8 mouse cellular contexts compared by ENCODE assay signal in genomic region chr12:33958241-33959194, GRCm38 (mm10). TPM values are rescaled to one million over a fixed set of nuclear protein-coding genes. Genes with fewer than 3 reads are reported as not detected.
DNase-seq lines count a peak whose midpoint lies in the region; ATAC-seq and TF ChIP-seq lines count a peak whose summit lies in the region.

No protein-coding gene starts in this region.

- H3K79me2 ChIP-seq in liver, adult 2 months (ENCODE audit: control insufficient read depth, insufficient read depth, low read length), result no peaks in the 10 kb centered on the region

- peak; percentile 69 for ATAC-seq in common myeloid progenitor, adult 5-6 weeks (replicated peaks; ENCODE audit: low read depth, poor library complexity, severe bottlenecking)
- 0 out of 2 replicates have a peak, but pooled peaks have one; percentile 11 for ATAC-seq in heart, embryonic 15.5 days (replicated peaks; ENCODE audit: insufficient number of reproducible peaks, insufficient read depth, low FRiP score, low read depth)
- ATAC-seq in stomach, embryonic 16.5 days (ENCODE audit: insufficient read depth, low FRiP score), result peak; percentile 20; the same call in 1 of the 2 replicates

- no peaks in the 10 kb centered on the region for H3K36me3 ChIP-seq in heart, embryonic 15.5 days
- H3K36me3 ChIP-seq in liver, adult 2 months (ENCODE audit: control insufficient read depth, insufficient read depth, low read length), result no peaks in the 10 kb centered on the region
- no peaks in the 10 kb centered on the region for H3K36me3 ChIP-seq in stomach, embryonic 16.5 days (ENCODE audit: control insufficient read depth, insufficient read depth, low read length)

- H3K4me3 ChIP-seq in heart, embryonic 15.5 days, result peak overlapping the region; percentile 74
- peak overlapping the region; percentile 71 for H3K4me3 ChIP-seq in liver, adult 2 months (ENCODE audit: insufficient read depth, low read depth, low read length)
- H3K4me3 ChIP-seq in stomach, embryonic 16.5 days (replicated peaks; ENCODE audit: low read length), result peak overlapping the region; percentile 64

- H3K4me2 ChIP-seq in heart, embryonic 15.5 days, result peak overlapping the region; percentile 94
- peak overlapping the region; percentile 74 for H3K4me2 ChIP-seq in stomach, embryonic 16.5 days (ENCODE audit: low read depth, low read length)

- H3K27ac ChIP-seq in heart, embryonic 15.5 days, result peak overlapping the region; percentile 83
- no peak overlapping the region; the same call in 1 of the 2 replicates for H3K27ac ChIP-seq in liver, adult 2 months (replicated peaks; ENCODE audit: insufficient read depth, low read depth, low read length)
- peak overlapping the region; percentile 61; the same call in 1 of the 2 replicates for H3K27ac ChIP-seq in stomach, embryonic 16.5 days (ENCODE audit: low read length)

- no peak for TF ChIP-seq CTCF in liver, adult 2 months (IDR thresholded peaks at IDR 0.05; ENCODE audit: low read depth, low read length)

- intact Hi-C loops in gastrocnemius, postnatal 14 days (cut with DNase I; ENCODE audit: low total_unique reads), result no loop called here

- WGBS in heart, embryonic 15.5 days, result 3% methylated on average over 52 of the region's 56 CpGs
- WGBS in liver, adult 2 months, result 3% methylated on average over 53 of the region's 56 CpGs
- WGBS in stomach, embryonic 16.5 days, result 1% methylated on average over 55 of the region's 56 CpGs

- TF ChIP-seq POLR2A in liver, adult 2 months (IDR thresholded peaks at IDR 0.05; ENCODE audit: extremely low read depth, insufficient read depth, low read length), result no peak

- peaks cover 90% of the 10 kb centered on the region for H3K27me3 ChIP-seq in heart, embryonic 15.5 days
- H3K27me3 ChIP-seq in liver, adult 2 months (ENCODE audit: control insufficient read depth, insufficient read depth, low read length), result peaks cover 25% of the 10 kb centered on the region
- H3K27me3 ChIP-seq in stomach, embryonic 16.5 days (ENCODE audit: control insufficient read depth, insufficient read depth, low read length), result peaks cover 56% of the 10 kb centered on the region

- H3K4me1 ChIP-seq in heart, embryonic 15.5 days (replicated peaks), result peaks cover 31% of the 10 kb centered on the region
- H3K4me1 ChIP-seq in liver, adult 2 months (ENCODE audit: control insufficient read depth, insufficient read depth, low read length), result no peaks in the 10 kb centered on the region
- H3K4me1 ChIP-seq in stomach, embryonic 16.5 days (ENCODE audit: control insufficient read depth, insufficient read depth, low read length), result peaks cover 3% of the 10 kb centered on the region; the same call in 1 of the 2 replicates

- peak; percentile 21 for DNase-seq in gastrocnemius, postnatal 14 days
- no peak for DNase-seq in gastrocnemius, adult 8-10 months (ENCODE audit: low spot score in 2 of 2)
- DNase-seq in 3T3-L1 (ENCODE audit: low read depth, low spot score), result peak; percentile 74
- DNase-seq in liver, adult 2 months (ENCODE audit: extremely low read depth, low read depth, low spot score), result no peak
- DNase-seq in thymus, postnatal 36 days, result no peak

- peak overlapping the region; percentile 70 for H3K9ac ChIP-seq in heart, embryonic 15.5 days
- peak overlapping the region; percentile 70 for H3K9ac ChIP-seq in liver, adult 2 months (ENCODE audit: low read depth, low read length)
- H3K9ac ChIP-seq in stomach, embryonic 16.5 days (ENCODE audit: low read length), result peak overlapping the region; percentile 82

- H3K9me3 ChIP-seq in heart, embryonic 15.5 days (replicated peaks), result no peaks in the 10 kb centered on the region
- no peaks in the 10 kb centered on the region for H3K9me3 ChIP-seq in stomach, embryonic 16.5 days (replicated peaks; ENCODE audit: control insufficient read depth, low read length)

RNA-seq across cellular contexts. Expression of gene Twist1, which starts 1.0 kb away (rescaled TPM):
- total RNA-seq in gastrocnemius, postnatal 14 days (2021), result 1 to 10 TPM; 2.1 to 3.5 TPM
- 1 to 10 TPM in 1 of 4 experiments, under 1 TPM in 3; 0.24 to 2.1 (median 0.67) TPM for total RNA-seq in gastrocnemius, adult 8-10 months (2022)
- not detected in 2 replicates for total RNA-seq in common myeloid progenitor, adult 5-6 weeks (2017)
- 3.3 TPM in 2 replicates for polyA plus RNA-seq in heart, embryonic 15.5 days (2015; fragmentation: Nextera tagmentation; extraction: Ambion mirVana)
- 0.87 and 0.92 TPM in 2 replicates for total RNA-seq in liver, adult 2 months (2014; rRNA removed)
- 0.14 and 0.20 TPM in 2 replicates for polyA plus RNA-seq in liver, adult 2 months (2012; rRNA removed)
- polyA plus RNA-seq in stomach, embryonic 16.5 days (2015; fragmentation: Nextera tagmentation; extraction: Ambion mirVana), result 1.5 TPM in 2 replicates

RNA-seq across cellular contexts. Expression of gene Ferd3l, which starts 30.3 kb away (rescaled TPM):
- total RNA-seq in gastrocnemius, postnatal 14 days (2021), result not detected
- not detected for total RNA-seq in gastrocnemius, adult 8-10 months (2022)
- total RNA-seq in common myeloid progenitor, adult 5-6 weeks (2017), result not detected in 2 replicates
- not detected in 2 replicates for polyA plus RNA-seq in heart, embryonic 15.5 days (2015; fragmentation: Nextera tagmentation; extraction: Ambion mirVana)
- not detected in 2 replicates for total RNA-seq in liver, adult 2 months (2014; rRNA removed)
- polyA plus RNA-seq in liver, adult 2 months (2012; rRNA removed), result not detected in 2 replicates
- not detected in 2 replicates for polyA plus RNA-seq in stomach, embryonic 16.5 days (2015; fragmentation: Nextera tagmentation; extraction: Ambion mirVana)

Comparison
In these comparisons a context has a peak if more than half of its experiments do, and no peak if none do; other contexts are left out.
1. DNase-seq: peak in gastrocnemius, postnatal 14 days (single experiment) and 3T3-L1 (single experiment); none in gastrocnemius, adult 8-10 months (0 of 2), liver, adult 2 months (single experiment) and thymus, postnatal 36 days (0 of 2).
2. ATAC-seq: peak in every context shown above with its lines; median percentile 69 in common myeloid progenitor, adult 5-6 weeks; 20 in stomach, embryonic 16.5 days; 11 in heart, embryonic 15.5 days.
3. Peak in every context shown above with its lines, with median percentiles within 50 percentile points of each other: H3K4me3 ChIP-seq and H3K9ac ChIP-seq.